8 mouse cellular contexts compared by ENCODE assay signal in the genomic region with DNA sequence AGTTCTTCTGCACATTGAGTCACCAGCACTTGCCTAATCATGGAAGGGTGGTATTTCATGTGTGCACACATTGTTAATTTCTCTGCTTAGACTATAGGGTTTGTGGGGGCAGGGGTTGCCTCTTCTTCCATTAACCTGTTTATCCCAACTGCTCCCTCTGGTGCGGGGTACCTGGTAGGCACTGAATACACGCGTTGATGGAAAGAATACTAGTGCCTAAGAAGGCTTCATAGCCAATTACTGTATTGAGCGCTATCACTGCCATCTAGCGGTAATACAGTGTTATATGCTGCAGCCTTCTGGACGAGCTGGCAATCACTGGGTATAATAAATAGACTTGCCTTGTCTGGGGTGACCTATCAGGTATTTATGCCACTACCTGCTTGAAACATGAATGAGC.
DNase-seq lines count a peak whose midpoint lies in the region; ATAC-seq and TF ChIP-seq lines count a peak whose summit lies in the region.

No protein-coding gene starts in this region.

- no peaks in the 10 kb centered on the region for H3K36me3 ChIP-seq in intestine, postnatal 0 days (ENCODE audit: control insufficient read depth, insufficient read depth)
- no peaks in the 10 kb centered on the region for H3K36me3 ChIP-seq in midbrain, embryonic 10.5 days

- H3K9ac ChIP-seq in intestine, postnatal 0 days (ENCODE audit: low read depth, low read length), result no peak overlapping the region

- H3K27me3 ChIP-seq in intestine, postnatal 0 days (replicated peaks; ENCODE audit: control insufficient read depth, insufficient read depth, low read length), result no peaks in the 10 kb centered on the region
- peaks cover 20% of the 10 kb centered on the region for H3K27me3 ChIP-seq in midbrain, embryonic 10.5 days (ENCODE audit: low read depth, poor library complexity, severe bottlenecking)

- WGBS in intestine, postnatal 0 days, result 0% methylated on average over 6 of the region's 6 CpGs
- WGBS in midbrain, embryonic 10.5 days, result under 1% methylated on average over 6 of the region's 6 CpGs

- peak; percentile 93 for TF ChIP-seq CTCF in intestine, postnatal 0 days (IDR thresholded peaks at IDR 0.05; ENCODE audit: low read depth)

- no peak overlapping the region for H3K4me2 ChIP-seq in intestine, postnatal 0 days (replicated peaks; ENCODE audit: low read depth)

- peak; percentile 80 for ATAC-seq in intestine, postnatal 0 days

- peak; percentile 93 for DNase-seq in 3T3-L1 (ENCODE audit: low read depth, low spot score)
- peak; percentile 36 to 52 for DNase-seq in adrenal gland, adult 18-20 months (ENCODE audit: low spot score in 2 of 2)
- DNase-seq in embryo, embryonic 9.5 days (ENCODE audit: extremely low spot score), result peak; percentile 68
- peak; percentile 96 for DNase-seq in heart, adult 11 months
- peak; percentile 71 for DNase-seq in left cerebral cortex, postnatal 4 days
- DNase-seq in midbrain, embryonic 10.5 days (ENCODE audit: low spot score), result peak; percentile 55
- peak; percentile 22 to 50 for DNase-seq in spleen, adult 18-20 months

- no peaks in the 10 kb centered on the region for H3K9me3 ChIP-seq in intestine, postnatal 0 days (ENCODE audit: control insufficient read depth)
- H3K9me3 ChIP-seq in midbrain, embryonic 10.5 days (replicated peaks), result peaks cover 4% of the 10 kb centered on the region; the same call in 1 of the 2 replicates

- H3K4me1 ChIP-seq in intestine, postnatal 0 days (replicated peaks; ENCODE audit: control insufficient read depth, insufficient read depth, low read length), result no peaks in the 10 kb centered on the region; the same call in 1 of the 2 replicates
- H3K4me1 ChIP-seq in midbrain, embryonic 10.5 days, result peaks cover 21% of the 10 kb centered on the region

- no peak overlapping the region for H3K27ac ChIP-seq in intestine, postnatal 0 days (ENCODE audit: low read depth, low read length)
- H3K27ac ChIP-seq in midbrain, embryonic 10.5 days (replicated peaks), result no peak overlapping the region

- no peak overlapping the region for H3K4me3 ChIP-seq in intestine, postnatal 0 days (ENCODE audit: low read depth, low read length)
- H3K4me3 ChIP-seq in midbrain, embryonic 10.5 days, result no peak overlapping the region

- intact Hi-C loops in left cerebral cortex, postnatal 4 days (cut with DNase I), result loop anchor here (10.0 kb wide), 1 partner anchor 193 kb away; no protein-coding TSS in a partner anchor

Comparison
In these comparisons a context has a peak if more than half of its experiments do, and no peak if none do; other contexts are left out.
1. DNase-seq: peak in every context shown above with its lines; median percentile 96 in heart, adult 11 months; 93 in 3T3-L1; 71 in left cerebral cortex, postnatal 4 days; 68 in embryo, embryonic 9.5 days; 55 in midbrain, embryonic 10.5 days; 44 in adrenal gland, adult 18-20 months; 36 in spleen, adult 18-20 months.